Mouse (Mus musculus) urinary bladder, postnatal 4 days (tissue): ENCODE data around the gene Impad1.

Source experiments
- DNase-seq, 2 experiments: peaks; one replicate each; pipeline ENCODE4 v3.0.0; 2021 to 2022; ENCODE audit warnings: low spot score in 2 of 2

Gene Impad1

DNA sequence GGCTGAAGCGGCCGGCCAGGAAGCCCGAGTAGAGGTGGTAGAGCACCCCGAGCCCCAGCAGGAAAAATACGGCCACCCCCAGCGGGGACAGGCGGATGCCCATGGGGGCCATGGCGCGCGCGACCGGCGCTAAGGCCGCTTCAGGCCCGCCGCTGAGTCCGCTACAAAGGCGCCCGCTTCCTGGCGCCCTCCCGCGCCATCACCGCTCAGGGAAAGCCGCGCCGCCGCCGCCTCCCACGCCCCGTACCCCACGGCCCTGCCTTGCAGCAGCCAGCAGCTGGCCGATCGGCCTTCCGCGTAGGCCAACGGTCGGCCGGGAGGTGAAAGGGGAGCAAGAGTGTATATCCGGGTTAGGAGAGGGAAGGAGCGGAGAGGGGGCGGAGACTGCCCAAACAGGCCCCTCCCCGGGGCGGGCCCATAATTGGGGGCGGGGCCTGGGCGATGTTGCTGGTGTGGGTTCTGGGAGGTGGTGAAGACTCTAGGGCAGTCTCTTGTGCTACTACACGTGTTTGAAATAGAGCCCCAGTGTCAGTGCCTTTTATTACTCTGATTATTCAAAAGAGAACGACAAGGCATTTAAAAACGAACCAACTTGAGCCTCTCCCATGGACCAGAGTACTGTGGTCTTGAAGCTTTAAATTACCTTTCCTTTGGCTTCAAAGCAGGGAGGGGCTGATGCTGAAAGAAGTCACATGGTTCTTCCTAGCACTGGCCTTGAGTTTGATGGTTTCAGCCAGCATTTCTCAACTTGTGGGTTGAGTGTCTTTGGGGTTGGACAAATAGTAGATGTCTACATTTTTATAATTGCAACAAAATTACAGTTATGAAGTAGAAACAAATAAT, at the start of gene Impad1:
Impad1 (minus strand) TSS at position 364 of the 843 bp plus-strand sequence.
- DNase-seq, result peak; percentile 83 to 86

DNA sequence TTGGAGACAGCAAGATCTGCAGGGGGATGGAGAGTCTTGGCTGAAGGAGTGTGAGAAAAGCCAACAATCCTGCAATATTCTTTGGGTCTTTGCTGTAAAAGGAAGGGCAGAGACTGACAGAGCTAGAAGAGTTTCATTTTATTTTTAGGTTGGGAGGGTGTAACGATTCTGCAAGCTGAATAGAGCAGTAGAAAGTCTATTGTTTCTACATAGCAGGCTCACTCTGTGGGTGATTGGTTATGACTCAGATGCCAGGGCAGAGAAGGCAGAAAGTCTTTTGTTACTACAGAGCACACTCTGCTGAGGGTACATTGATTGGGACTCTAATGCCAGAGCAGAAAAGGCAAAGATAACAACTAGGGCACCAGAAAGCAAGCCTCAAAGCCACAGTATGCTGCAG, 47.0 kb upstream of the Impad1 start:
- DNase-seq, result no peak

DNA sequence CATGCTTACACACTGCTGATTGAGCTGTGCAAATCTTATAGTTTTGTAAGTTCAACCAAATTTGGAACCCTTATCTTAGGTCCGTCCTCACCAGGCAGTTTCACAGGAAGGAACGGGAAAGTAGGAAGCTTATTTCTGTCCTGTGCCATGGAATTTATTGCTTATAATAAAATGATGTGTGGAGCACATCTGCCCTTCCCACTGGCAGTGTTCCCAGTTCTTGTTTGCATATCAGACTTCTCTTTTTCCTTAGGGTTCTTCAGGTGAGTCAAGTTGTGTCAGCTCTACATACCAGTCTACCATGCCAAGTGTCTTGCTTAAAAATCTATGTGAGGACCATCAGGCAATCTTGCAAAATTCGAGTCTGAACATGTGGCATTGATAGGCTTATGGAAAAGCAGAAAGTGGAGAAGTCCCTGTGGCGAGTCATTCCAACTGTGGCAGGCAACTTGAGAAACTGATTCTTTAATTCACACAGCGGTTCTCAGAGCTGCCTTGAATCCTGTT, 40.7 kb upstream of the Impad1 start:
- no peak for DNase-seq

DNA sequence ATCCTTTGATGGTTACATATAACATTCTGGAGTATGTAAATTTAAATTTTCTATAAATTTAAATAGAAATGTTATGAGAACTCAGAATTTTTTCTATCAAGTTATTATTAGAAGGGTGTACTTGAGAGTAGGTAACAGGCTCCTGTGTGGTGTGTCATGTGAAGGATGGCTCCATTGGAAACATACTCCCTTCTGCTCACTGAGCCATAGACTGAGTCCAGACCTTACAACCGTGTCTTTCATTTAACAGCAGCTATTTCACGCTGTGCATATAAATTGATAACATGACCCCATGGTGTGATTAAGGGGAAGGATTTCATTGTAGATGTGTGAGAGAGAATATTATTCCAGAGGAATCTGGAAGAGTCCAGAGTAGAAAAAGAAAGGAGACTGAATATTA, 35.0 kb upstream of the Impad1 start:
- no peak for DNase-seq

DNA sequence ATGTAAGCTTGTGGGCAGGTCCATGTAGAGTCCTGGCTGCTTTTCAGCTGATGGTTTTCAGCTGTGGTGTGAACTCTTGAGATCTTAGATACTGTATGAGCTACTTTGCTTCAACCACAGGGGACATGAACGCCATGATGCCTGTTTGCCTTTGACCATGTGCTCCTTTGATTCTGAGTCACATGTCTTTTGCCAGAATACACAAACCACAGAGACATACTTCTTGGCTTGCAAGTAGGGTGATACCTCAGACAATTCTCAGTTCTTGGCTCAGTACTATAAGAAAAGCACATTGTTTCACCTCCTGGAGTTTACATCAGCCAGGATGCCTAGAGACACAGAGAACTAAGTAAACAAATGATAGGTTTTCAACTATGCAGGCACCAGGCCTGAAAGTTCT, 29.0 kb upstream of the Impad1 start:
- DNase-seq, result no peak

DNA sequence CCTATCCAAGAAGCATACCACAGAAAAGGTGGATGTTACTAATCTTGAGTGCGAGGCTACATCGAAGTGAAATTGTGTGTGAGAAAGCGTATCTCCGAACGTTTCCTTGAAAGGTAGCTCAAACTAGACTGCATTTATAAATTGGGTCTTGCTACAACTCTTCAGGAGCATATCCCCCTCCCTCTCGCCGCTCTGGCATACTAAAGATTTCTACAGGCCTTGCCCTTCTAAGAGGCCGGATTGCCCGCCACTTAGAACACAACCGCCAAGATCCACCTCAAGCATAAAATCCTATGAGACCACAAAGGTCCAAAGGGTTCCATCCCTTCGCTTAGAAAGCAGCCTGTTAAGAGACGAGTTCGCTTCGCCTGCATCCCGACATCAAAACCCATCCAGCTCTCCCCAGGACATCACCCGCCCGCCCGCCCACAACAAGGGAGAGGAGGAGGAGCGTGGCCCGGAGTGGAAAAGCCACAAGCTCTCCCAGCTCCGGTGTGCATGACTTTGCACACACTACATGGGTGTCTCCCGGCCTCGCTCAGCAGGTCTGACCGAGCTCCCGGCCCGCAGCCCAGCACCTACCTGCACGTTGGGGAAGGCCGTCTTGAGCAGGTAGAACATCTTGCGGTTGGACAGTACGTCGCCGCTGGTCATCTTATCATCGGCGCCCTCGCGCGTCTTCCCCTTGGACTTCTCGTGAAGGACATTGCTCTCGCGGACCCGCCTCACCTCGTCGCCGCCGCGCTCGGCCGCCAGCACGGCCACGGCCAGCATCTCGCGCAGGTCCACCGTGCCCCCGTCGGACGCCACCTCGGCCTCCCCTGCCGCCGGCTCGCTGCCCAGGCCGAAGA, 789 bp downstream of the Impad1 start:
- peak; percentile 35 to 60 for DNase-seq

DNA sequence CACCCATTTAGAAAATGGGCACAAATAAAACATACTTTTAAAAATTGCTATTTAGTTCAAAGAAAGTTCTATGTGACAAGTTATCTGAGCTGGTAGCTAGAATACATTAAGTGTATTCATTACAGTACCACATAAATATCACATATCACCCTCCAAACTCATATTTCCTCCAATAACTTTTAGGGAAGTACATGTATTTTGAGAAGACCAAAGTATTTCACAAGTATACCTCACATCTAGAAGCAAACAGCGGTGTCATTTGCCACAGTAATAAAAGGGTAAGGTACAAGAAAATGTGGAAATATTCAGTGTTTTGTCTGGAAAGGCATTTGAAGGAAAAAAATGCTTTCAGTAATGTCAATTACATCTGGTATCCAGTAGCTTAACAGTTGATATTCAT, 2.0 kb downstream of the Impad1 start:
- DNase-seq, result no peak

DNA sequence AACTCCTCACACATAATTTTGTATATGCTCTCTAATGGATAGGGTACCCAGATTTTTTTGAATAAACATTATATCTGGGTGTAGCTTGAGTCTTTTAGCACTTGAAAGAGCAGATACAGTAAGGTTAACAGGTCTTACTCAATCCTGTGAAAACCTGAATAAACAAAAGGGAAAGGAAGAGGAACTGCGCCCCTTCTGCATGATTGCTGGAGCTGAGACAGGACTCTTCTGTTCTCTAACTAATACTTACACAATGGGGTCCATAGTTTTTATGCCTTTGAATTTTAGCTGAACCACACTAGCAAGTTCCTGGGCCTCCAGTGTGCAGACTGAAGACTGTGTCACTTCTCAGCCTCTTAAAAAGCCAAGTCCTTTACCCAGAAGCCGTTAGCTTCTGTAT, 8.0 kb downstream of the Impad1 start:
- no peak for DNase-seq

DNA sequence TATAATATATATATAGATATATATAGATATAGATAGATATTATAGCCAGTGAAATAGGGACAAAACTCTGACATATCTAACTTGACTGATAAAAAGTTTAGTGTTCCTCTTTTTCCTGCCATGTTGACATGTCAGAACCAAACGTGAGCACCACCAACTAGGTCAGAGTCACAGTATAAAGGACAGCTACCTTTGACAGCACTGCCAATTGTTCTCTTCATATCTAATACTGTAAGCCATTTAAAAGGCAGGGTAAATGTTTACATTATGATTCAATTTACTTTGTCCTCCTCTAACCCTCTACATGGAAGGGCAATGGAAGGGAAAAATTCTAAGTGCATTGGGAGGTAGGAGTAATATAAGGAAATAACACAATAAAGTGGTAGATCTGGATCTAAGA, 8.8 kb downstream of the Impad1 start:
- DNase-seq, result no peak

DNA sequence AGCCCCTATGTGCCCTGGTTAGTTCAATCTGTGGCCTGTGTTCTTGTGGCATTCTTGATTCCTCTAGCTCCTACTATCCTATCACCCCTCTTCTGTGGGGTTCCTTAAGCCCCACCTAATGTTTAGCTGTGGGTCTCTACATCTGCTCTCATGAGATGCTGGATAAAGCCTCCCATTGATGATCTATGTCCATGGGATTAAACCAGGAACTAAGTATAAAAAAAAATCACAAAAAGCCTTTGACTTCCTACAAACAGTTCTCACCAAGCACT, 9.5 kb downstream of the Impad1 start:
- DNase-seq, result no peak

DNA sequence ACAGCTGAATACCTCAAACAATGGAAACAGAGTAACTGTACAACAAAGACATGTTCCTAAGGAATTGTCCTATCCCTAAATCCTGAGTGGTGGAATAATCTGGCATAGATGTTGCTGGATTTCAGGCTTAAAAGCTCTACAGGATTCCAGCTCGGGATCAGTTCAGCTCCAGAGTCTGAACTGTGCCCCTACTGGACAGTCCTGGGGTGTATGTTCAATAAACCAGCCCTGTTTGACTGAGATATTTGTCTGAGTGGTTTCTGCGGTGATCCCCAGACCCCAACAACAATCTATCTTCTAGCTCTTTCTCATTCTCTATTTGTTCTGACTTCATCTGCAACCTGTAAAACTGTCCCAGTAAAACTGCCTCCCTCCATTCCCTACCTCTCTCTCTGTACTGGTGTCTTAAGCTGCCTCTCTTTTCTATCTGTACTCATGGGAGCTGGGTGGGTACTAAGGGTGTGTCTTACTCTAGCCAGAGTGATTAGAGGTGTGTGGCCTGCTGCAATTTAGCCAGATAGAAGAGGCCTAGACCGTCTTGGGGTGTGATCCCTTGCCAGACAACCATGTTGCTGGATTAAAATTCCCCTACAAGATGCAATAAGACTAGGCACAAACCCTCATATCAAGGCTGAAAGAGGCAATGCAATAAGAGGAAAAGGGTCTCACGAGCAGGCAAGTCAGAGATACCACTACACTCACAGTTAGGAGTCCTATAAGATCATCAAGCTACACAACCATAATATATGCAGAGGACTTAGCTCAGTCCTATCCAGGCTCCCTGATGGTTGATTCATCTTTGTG, 10.1 kb downstream of the Impad1 start:
- no peak for DNase-seq

DNA sequence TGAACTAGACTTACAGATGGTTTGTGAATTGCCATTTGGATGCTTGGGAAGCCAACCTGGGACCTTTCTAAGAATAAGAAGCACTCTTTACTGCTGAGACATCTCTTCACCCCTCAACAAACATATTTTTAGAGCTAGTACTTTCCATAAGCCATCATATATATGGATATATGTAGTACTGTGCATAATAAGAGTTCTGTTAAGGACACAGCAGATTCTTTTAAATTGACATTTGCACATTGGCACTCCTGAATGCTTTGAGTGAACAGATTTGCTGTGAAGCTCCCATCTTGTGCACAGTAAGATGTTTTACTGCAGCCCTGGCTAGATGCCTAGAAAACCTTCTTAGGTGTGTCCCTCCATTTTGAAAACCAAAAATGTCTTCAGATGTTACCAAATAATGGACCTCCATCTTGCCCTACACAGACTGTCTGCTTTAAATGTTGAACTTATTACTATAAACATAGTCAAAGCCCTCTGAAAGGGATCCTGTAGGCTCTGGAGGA, 13.8 kb downstream of the Impad1 start:
- no peak for DNase-seq

DNA sequence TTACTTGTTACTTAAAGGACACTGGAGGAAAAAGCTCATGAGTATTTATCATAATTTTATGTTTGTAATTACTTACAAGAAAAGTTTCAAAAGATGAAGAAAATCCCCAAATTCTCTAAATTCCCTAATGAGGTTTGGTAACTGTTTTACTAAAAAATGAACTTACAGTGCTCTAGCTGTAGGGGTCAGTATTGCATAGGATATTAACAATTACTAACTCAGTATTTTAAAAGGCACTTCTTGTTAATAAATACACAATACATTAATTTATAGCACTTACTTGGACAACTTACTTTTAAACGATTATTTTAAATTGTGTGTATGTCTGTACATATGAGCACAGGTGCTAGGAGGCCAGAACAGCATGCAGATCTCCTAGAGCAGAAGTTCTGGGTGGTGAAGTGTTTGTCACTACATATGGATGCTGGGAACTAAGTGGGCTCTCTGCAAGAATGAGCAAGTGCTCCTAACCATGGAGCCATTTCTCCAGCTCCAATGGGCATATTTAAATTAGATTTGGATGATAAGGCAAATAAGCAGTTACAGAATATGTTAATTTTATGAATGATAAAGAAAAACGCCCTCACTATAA, 21.5 kb downstream of the Impad1 start:
- no peak for DNase-seq

DNA sequence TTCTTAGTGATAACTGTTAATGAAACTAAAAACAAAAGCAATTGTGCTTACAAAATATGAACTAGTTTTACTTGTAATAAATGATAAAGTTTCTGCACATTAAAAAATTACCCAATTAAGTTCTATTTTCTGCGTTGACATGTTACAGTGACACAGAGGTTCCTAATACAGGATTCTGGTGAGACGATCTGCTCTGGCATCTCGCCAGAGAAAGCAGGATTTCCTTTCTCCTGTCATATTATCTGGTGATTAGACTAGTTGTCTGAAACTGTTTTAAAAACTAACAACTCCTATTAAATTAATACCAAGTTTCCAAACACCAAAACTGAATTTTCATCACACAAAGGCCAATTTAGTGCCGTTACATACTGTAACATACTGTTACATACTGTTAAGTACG, 27.3 kb downstream of the Impad1 start:
- no peak for DNase-seq

DNA sequence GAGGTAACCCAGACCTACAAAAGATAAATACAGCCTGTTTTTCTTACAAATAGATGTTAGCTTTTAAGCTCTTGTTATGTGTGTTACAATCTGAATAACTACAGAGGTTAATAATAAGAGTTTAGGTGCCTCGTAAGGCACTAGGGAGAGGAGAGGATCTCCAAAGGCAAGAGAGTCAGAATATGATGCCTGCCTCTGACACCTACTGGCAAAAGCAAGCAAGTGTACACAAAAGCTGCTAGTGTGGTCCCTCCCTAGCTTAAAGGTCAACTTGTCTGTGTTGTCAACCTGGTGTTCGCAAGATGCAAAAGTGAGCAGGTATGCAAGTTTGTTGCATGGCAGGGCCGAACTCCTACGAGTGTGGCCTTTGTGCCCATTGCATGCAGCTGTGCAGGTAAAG, 34.8 kb downstream of the Impad1 start:
- no peak for DNase-seq

DNA sequence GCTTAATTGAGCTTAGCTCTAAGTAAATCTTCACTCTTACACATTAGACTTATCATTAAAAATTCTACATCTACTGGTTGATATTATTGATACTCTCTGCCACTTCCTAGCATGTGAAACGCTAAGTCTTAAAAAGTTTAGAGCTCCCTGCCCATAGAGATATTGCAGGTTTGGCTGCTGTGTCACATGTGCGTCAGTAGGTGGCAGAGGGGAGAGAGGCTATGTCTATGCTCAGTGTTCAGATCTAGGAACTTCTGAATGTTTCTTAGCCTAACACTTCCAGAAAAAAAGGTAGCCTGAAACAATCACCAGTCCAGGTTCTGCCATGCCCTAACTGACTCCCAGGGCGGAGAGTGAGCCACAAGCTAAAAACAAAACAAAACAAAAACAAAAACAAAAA, 63.7 kb downstream of the Impad1 start:
- DNase-seq, result no peak

DNA sequence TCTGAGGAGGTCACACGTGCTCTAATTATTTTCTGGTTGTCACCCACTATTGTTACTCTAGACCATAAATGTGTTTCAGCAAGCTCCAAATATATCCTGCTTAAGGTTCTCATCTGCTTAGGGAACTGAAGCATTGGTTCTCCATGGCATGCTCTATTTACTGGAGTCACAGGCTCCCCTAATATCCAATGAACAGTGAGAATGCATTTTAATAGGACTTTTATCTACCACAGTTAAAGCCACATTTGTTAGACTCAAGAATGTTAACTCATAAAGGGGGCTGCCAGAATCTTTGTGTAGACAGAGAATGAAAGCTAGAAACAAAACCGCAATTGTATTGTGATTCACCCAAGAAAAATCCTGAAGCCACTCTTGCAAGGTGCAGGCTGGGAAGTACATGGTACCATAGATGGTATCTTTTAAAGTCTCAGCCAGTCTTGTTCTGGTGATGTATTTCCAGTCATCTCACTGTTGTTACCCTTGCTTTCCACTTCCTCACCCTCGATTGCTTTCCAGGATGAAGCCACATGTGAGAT, 66.8 kb downstream of the Impad1 start:
- DNase-seq, result no peak

DNA sequence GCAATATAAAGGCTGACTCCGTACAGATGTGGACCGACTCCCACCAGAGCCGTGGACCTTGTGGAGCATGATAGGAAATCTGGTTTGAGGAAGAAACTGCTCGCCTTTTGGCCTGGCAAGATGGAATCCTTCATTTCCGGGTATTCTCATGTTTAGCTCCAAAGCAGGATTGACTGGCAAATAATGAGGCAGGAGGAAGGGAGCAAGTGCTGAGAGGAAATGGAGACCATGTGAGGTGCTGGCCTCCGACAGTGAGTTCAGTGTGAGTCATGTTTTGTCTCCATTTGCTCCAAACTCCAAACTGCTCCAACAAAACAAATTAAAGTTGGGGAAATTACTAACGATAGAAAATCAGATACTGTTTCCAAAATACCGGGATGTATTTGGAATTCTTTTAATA, 69.3 kb downstream of the Impad1 start:
- no peak for DNase-seq

DNA sequence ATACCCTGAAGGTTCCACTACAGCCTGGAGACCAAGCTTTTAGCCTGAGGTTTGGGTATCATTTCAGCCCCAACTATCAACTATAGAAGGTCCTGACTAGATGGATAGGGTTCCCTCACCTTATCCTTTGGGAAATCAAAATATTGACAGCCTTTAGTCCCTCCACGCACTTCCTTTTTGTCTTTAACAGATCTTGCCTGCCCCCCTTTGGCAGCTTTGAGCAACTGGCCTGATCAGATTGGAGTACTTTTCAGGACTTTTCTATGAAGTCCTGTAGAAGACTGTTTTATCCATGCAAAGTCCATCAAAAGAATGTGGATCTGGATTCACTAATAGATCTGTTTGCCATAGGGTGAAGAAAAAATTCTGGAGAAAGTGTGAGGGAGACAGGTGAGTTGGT, 71.1 kb downstream of the Impad1 start:
- no peak for DNase-seq

DNA sequence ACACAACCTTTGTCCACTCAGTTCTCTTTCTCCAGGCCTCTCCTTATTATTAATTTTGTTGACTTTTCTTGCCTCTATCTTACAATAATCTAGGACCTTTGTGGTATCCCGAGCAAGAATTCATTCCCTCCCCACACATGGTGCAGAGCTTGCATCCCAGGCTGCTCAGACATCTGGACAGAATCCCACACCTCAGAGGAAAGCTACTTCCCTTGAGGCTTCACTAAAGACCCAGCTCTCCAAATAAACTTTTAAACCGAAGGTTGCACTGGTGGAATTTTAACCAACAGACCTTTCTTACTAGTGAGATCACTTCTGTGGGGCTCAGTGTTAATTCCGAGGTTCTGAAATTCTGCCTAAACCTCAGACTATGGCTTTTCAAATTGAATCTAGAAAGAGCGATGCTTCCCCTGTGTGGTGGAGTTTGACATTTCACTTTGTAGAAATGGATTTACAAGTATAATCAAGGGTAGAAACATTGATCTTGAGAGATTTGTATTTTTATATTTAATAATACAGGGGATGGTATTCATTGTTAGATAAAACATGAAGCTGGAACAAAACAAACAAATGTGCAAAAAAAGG, 75.3 kb downstream of the Impad1 start:
- no peak for DNase-seq
